Mouse (Mus musculus) kidney, adult 2 months (tissue): ENCODE data around the gene Cela3b. TPM values are rescaled to one million over a fixed set of nuclear protein-coding genes. Genes with fewer than 3 reads are reported as not detected.
A peak's percentile ranks its signal among the peaks of the same experiment; 100 is the strongest.
"Not testable (repeated sequence)": the region's sequence is repeated elsewhere in the genome, so short reads cannot be mapped to it uniquely, and the experiment has no call there.

Experiments
- DNase-seq: peaks from one replicate; pipeline ENCODE4 v3.0.0; 2021
- H3K27ac ChIP-seq: fragments of 200-500 bp; 2 replicates; pipeline ENCODE4 v1.5.1; 2012; ENCODE audit warnings: low read depth, low read length, control low read depth, inconsistent platforms; ENCODE audit not compliant: insufficient read depth
- H3K27me3 ChIP-seq: fragments of 200-500 bp; replicated peaks from 2 replicates; pipeline ENCODE4 v1.6.1; 2012; ENCODE audit warnings: mild to moderate bottlenecking, moderate library complexity, low read length, inconsistent platforms; ENCODE audit not compliant: control insufficient read depth, insufficient read depth
- H3K36me3 ChIP-seq: fragments of 200-500 bp; 2 replicates; pipeline ENCODE4 v1.6.1; 2012; ENCODE audit warnings: mild to moderate bottlenecking, moderate library complexity, low read length, inconsistent platforms; ENCODE audit not compliant: control insufficient read depth, insufficient read depth
- H3K4me1 ChIP-seq: fragments of 200-500 bp; 2 replicates; pipeline ENCODE4 v1.6.1; 2011; ENCODE audit warnings: low read length; ENCODE audit not compliant: control insufficient read depth, insufficient read depth
- H3K4me3 ChIP-seq: fragments of 200-500 bp; 2 replicates; pipeline ENCODE4 v1.5.1; 2011; ENCODE audit warnings: mild to moderate bottlenecking, low read depth, low read length, control low read depth; ENCODE audit not compliant: insufficient read depth
- CTCF ChIP-seq: fragments of 200-500 bp; conservative IDR thresholded peaks from 2 replicates; pipeline ENCODE4 v1.5.1; 2011; ENCODE audit warnings: low read depth, mild to moderate bottlenecking, control low read depth, low read length, moderate library complexity, mixed read lengths; ENCODE audit not compliant: insufficient read depth, insufficient read length
- POLR2A ChIP-seq: fragments of 200-500 bp; IDR thresholded peaks from one replicate; pipeline ENCODE4 v1.6.1; 2011; ENCODE audit warnings: low read depth, low read length, control low read depth
- WGBS: fragments of 180-500 bp; shearing (Covaris S2); methylation state at CpG from one replicate; pipeline ENCODE4 v1.1.7; 2018; 5-methylcytosine and 5-hydroxymethylcytosine counted together
- polyA plus RNA-seq: library from polyadenylated mRNA; depleted of rRNA; stranded (reverse); fragments of >200 nt; gene quantifications from 2 replicates; pipeline ENCODE4 v1.2.3, GENCODE M21; 2012

Cela3b gene
- polyA plus RNA-seq, 1 experiment, result not detected

GRCm38 (mm10) chr4:137441332-137441731 lies 11.0 kb upstream of the Cela3b start:
- DNase-seq, result no peak
- Histone ChIP-seq H3K27me3 (no peaks in the 10 kb centered on the region), H3K36me3 (no peaks in the 10 kb centered on the region), H3K27ac (no peak overlapping the region), H3K4me1 (no peaks in the 10 kb centered on the region), H3K4me3 (no peak overlapping the region)
- WGBS, result 91% methylated on average over 4 of the region's 4 CpGs
- no peak for TF ChIP-seq CTCF

GRCm38 (mm10) chr4:137438842-137439241 lies 8.5 kb upstream of the Cela3b start:
- Histone ChIP-seq H3K36me3 (no peaks in the 10 kb centered on the region), H3K27ac (no peak overlapping the region), H3K4me3 (no peak overlapping the region), H3K27me3 (no peaks in the 10 kb centered on the region), H3K4me1 (no peaks in the 10 kb centered on the region)
- WGBS, result 91% methylated on average over 8 of the region's 8 CpGs
- no peak for TF ChIP-seq POLR2A
- no peak for TF ChIP-seq CTCF
- no peak for DNase-seq

GRCm38 (mm10) chr4:137436979-137437669 lies 6.8 kb upstream of the Cela3b start:
- DNase-seq, result no peak
- no peaks in the 10 kb centered on the region for H3K4me1 ChIP-seq
- no peak overlapping the region for H3K27ac ChIP-seq

GRCm38 (mm10) chr4:137432700-137433550 lies 2.6 kb upstream of the Cela3b start:
- not testable (repeated sequence) for DNase-seq, H3K4me3 ChIP-seq
- 71% methylated on average over 10 of the region's 10 CpGs for WGBS

More at GRCm38 (mm10) chr4:137436979-137437669, 6.8 kb upstream of the Cela3b start:
- Histone ChIP-seq H3K27me3 (no peaks in the 10 kb centered on the region), H3K4me3 (no peak overlapping the region), H3K36me3 (no peaks in the 10 kb centered on the region)
- TF ChIP-seq POLR2A (no peak), CTCF (no peak)
- WGBS, result 92% methylated on average over 8 of the region's 8 CpGs

GRCm38 (mm10) chr4:137417712-137418564 lies 12.4 kb downstream of the Cela3b start:
- Histone ChIP-seq H3K36me3 (no peaks in the 10 kb centered on the region), H3K4me1 (no peaks in the 10 kb centered on the region), H3K27ac (no peak overlapping the region), H3K27me3 (no peaks in the 10 kb centered on the region), H3K4me3 (no peak overlapping the region)
- DNase-seq, result no peak
- no peak for TF ChIP-seq CTCF
- no peak for TF ChIP-seq POLR2A
- 73% methylated on average over 11 of the region's 11 CpGs for WGBS

More at GRCm38 (mm10) chr4:137432700-137433550, 2.6 kb upstream of the Cela3b start:
- H3K27ac ChIP-seq, H3K27me3 ChIP-seq, H3K36me3 ChIP-seq, H3K4me1 ChIP-seq: not testable (repeated sequence)

GRCm38 (mm10) chr4:137414936-137415335 lies 15.4 kb downstream of the Cela3b start:
- DNase-seq, result peak; percentile 84

GRCm38 (mm10) chr4:137412185-137412709 lies 18.1 kb downstream of the Cela3b start:
- H3K4me1 ChIP-seq, H3K27ac ChIP-seq: not testable (repeated sequence)

More at GRCm38 (mm10) chr4:137414936-137415335, 15.4 kb downstream of the Cela3b start:
- Histone ChIP-seq H3K27me3 (no peaks in the 10 kb centered on the region), H3K4me3 (no peak overlapping the region), H3K27ac (no peak overlapping the region), H3K36me3 (no peaks in the 10 kb centered on the region), H3K4me1 (no peaks in the 10 kb centered on the region)
- TF ChIP-seq POLR2A (no peak), CTCF (no peak)
- 41% methylated on average over 1 of the region's 1 CpGs for WGBS

More at GRCm38 (mm10) chr4:137412185-137412709, 18.1 kb downstream of the Cela3b start:
- not testable (repeated sequence) for H3K4me3 ChIP-seq, H3K36me3 ChIP-seq, DNase-seq, H3K27me3 ChIP-seq
- 78% methylated on average over 7 of the region's 7 CpGs for WGBS
